Mouse (Mus musculus) E14TG2a.4 (cell line): Measurements from ENCODE around the gene Ajap1.
A peak's percentile ranks its signal among the peaks of the same experiment; 100 is the strongest.

Source experiments
- CTCF ChIP-seq: conservative IDR thresholded peaks from 2 replicates; pipeline ENCODE4 v1.5.1; 2014; ENCODE audit warnings: low read length
- NANOG ChIP-seq: IDR thresholded peaks from 2 replicates; pipeline ENCODE4 v1.6.1; 2014; ENCODE audit warnings: borderline replicate concordance, low read length, mixed read lengths
- POU5F1 ChIP-seq: IDR thresholded peaks from 2 replicates; pipeline ENCODE4 v1.6.1; 2014; ENCODE audit warnings: low read length, borderline replicate concordance

DNA sequence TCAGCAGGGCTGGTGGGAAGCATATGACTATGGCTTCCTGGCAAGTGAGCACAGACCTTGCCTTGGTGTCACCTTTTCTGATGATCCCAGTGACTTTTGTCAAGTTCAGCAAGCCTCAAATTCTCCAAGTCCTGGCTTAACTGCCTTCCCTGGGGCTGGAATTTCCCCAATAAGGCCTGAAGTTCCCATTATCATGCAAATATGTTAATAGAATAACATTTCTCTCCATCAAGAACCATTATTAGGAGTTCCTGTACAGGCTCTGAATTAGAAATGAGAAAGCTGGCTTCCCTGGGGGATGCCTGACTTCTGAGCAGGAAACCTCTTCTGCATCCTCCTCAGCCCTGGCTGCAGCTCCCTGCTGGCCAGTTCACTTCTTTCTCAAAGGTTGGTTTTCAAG, 141.7 kb downstream of the Ajap1 start:
- TF ChIP-seq CTCF (no peak), POU5F1 (peak; percentile 85), NANOG (peak; percentile 84; the same call in 1 of the 2 replicates)
